Mouse (Mus musculus) mouse embryonic stem cell (cell line): ENCODE data around the gene Ttc36.
"Not testable (repeated sequence)": the region's sequence is repeated elsewhere in the genome, so short reads cannot be mapped to it uniquely, and the experiment has no call there.

Experiments
- in situ Hi-C, 2 experiments: fragments of 300-500 bp; cut with MboI; formaldehyde crosslinking; loops; 1 replicate in 1 of 2; 3 replicates in 1 of 2; pipeline ENCODE4 v1.14.3; 2019 to 2020; ENCODE audit warnings: low sequenced_read_pairs in 2 of 2, low pct_unique_long_range_greater_than_20kb in 1 of 2, mixed read lengths in 1 of 2; ENCODE audit not compliant: unreplicated experiment in 1 of 2

Ttc36 gene

GRCm38 (mm10) chr9:44798298-44798697 is 4.6 kb downstream of the Ttc36 start:
- in situ Hi-C loops = no loop called here

GRCm38 (mm10) chr9:44792842-44793241 is 10.0 kb downstream of the Ttc36 start:
- in situ Hi-C loops = no loop called here

GRCm38 (mm10) chr9:44772750-44773651 is 29.9 kb downstream of the Ttc36 start:
- in situ Hi-C loops = no loop called here

- in situ Hi-C loops = no loop called here
Measured at GRCm38 (mm10) chr9:44772392-44772749, 30.5 kb downstream of the Ttc36 start.

- in situ Hi-C loops = no loop called here
Measured at GRCm38 (mm10) chr9:44771376-44771775, 31.5 kb downstream of the Ttc36 start.

DNA sequence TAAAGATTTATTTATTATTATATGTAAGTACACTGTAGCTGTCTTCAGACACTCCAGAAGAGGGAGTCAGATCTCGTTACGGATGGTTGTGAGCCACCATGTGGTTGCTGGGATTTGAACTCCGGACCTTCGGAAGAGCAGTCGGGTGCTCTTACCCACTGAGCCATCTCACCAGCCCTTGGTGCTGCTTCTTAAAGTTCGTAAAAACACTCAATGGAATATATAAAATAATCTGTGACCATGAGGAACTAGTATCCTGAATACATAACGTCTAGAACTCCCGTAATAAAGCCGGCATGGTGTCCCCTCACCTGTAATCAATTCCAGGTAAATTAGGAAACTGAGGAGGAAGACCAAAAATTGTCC is 34.9 kb downstream of the Ttc36 start:
- in situ Hi-C loops = not testable (repeated sequence)

DNA sequence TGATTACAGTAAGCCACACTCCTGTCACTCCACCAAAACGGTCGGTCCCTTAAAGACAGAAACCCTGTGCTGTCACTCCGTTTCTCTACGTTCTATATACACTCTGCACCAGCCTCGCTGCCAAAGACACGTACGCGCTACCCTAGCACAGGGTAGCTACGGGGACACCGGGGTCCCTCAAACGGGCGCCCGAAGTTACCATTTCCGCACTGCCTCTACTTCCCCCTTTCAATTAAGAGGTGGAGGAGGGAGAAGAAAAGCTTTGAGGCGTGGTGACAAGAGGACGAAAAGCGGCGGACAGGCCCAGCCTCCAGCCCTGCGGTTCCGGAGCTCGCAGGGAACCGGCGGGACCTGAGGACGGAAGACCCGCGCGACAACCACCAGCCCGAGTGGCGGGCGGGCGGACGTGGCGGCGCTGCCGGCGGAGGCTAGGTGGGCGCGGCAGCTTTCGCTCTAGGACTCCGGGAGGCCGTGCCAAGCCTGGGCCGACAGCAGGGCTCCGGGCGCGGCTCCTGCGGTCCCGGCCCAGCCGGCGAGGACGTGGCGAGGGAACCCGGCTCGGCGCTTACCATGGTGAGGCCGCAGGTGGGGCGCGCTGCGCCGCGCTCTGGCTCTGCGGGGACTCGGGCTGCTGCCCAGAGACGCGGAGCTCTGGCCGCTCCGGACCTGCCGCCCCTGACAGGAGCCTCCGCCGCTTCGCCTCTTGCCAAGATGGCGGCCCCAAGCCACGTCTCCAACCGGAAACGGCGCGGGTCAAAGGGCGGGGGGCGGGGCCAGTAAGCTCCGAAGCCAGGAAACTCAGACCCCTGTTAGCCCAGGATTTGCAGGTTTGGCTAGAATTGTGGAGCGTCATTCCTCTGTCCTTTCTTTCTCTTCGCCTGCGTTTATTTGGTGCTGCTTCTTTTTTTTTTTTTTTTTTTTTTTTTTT is 35.5 kb downstream of the Ttc36 start, which contains the start of the genes Arcn1 and Ift46:
TSS of gene Arcn1 (minus strand) at position 745 of the 928 bp plus-strand sequence.
TSS of gene Ift46 (plus strand) at position 808 of the 928 bp plus-strand sequence.
- in situ Hi-C loops = no loop called here

- in situ Hi-C loops = no loop called here
Measured at GRCm38 (mm10) chr9:44760873-44761272, 42.0 kb downstream of the Ttc36 start.
